Mouse (Mus musculus): ENCODE measurements around the gene Zfp426.

Zfp426 gene

GRCm38 (mm10) chr9:20459377-20460317 is 32.9 kb downstream of the Zfp426 start, which contains the start of gene Zfp26:
Gene Zfp26 (minus strand): TSS chr9:20460162.
- peak; percentile 61 for DNase-seq (ENCODE audit: extremely low spot score, low read depth, low spot score)

- no peak for DNase-seq (ENCODE audit: extremely low spot score, low read depth, low spot score)
Observed at GRCm38 (mm10) chr9:20453647-20454046, 38.9 kb downstream of the Zfp426 start.

- no peak for DNase-seq (ENCODE audit: extremely low spot score, low read depth, low spot score)
Observed at GRCm38 (mm10) chr9:20451493-20451892, 41.1 kb downstream of the Zfp426 start.

- no peak for DNase-seq (ENCODE audit: extremely low spot score, low read depth, low spot score)
Observed at GRCm38 (mm10) chr9:20443183-20443783, 49.3 kb downstream of the Zfp426 start.

GRCm38 (mm10) chr9:20430004-20430403 is 62.5 kb downstream of the Zfp426 start:
- DNase-seq (ENCODE audit: extremely low spot score, low read depth, low spot score): no peak

Data from hindlimb bud, embryonic 11.5 days (tissue).